Mouse (Mus musculus) adrenal gland, adult 2 months (tissue): Measurements from ENCODE around the gene Cotl1. TPM values are rescaled to one million over a fixed set of nuclear protein-coding genes. Genes with fewer than 3 reads are reported as not detected.
"Not testable (repeated sequence)": the region's sequence is repeated elsewhere in the genome, so short reads cannot be mapped to it uniquely, and the experiment has no call there.

ENCODE experiments used
- DNase-seq: peaks from one replicate; pipeline ENCODE4 v3.0.0; 2021
- long read RNA-seq: library from polyadenylated mRNA; stranded (forward); transcript quantifications from one replicate; pipeline ENCODE4 v2.0.0, GENCODE M21; 2021
- polyA plus RNA-seq: library from polyadenylated mRNA; depleted of rRNA; stranded (reverse); fragments of >200 nt; gene quantifications from 2 replicates; pipeline ENCODE4 v1.2.3, GENCODE M21; 2012; rRNA removed
- total RNA-seq, 2 experiments: library from RNA; stranded (reverse); gene quantifications; 2 replicates each; pipeline ENCODE4 v1.2.3; 2021

Gene Cotl1
- total RNA-seq (10 to 100 TPM; 45.4 to 50.4 TPM), polyA plus RNA-seq (156 TPM in 2 replicates)
- long read RNA-seq, transcript Cotl1-201 (4 exons, 1,596 nt) = major isoform, 26 of 32 reads
- long read RNA-seq, partial matches to known transcripts = 0 of 32 reads
- long read RNA-seq, other reads (novel, unspliced or antisense) = 6 of 32 reads

- DNase-seq = peak; percentile 98
These were observed at the start of gene Cotl1 for GRCm38 (mm10) chr8:119840275-119840808. Gene Cotl1 (minus strand): TSS chr8:119840544.

- DNase-seq = no peak
These were observed 47.7 kb upstream of the Cotl1 start for GRCm38 (mm10) chr8:119888012-119888411.

DNA sequence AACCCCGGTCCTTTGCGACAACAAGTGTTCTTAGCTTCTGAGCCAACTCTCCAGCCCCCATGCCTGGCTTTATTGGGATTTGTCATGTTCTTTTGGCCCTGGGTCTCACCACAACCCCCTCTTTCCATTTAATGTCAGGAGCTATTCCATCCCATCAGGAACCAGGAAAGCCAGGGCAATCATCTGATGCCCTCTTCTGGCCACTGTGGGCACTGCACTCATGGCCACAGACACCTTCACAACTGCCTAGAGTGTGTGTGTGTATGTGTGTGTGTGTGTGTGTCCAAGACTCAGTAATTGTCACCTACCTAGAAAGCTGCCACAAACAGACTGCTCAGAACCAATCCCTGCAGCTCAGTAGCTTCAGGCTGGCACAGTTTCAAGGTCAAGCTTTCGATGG lies 46.8 kb upstream of the Cotl1 start:
- peak; percentile 36 for DNase-seq

DNA sequence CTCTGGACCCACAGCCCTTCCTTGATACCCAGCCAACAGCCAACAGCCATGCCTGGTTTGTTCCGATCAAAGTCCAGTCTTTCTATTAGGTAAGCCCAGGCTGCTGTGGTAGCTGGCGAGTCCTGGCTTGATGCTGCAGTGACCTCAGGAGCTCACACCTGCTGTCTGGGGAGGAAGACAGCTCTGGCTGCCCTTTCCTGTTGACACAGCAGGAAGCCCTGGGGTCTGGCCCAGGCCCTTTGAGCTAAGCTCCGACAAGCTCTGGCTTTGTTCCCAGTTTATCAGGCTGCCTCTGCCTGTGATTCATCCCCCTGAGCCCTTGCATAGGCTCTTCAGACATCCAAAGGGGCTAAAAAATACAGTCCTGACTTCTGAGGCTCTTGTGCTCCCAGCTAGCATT lies 45.3 kb upstream of the Cotl1 start:
- DNase-seq = peak; percentile 87

DNA sequence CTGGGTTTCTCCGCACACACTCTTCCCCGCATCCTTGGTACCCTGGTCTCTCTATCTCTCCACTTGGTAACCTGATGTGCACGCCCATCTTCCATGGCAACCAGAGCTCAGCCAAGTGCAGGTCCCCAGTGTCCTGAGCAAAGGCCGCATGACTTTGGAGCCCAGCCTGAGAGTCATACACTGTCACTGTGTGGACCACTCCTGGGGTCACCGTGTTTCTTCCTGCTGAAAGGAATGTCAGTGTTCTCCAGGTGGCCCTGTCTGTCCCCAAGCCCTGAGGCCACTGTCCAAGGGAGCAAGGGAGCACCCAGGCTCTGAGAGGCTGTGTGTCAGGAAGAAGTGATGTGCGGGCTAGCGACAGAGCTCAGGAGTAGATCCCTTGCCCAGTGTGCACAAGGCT lies 42.9 kb upstream of the Cotl1 start:
- DNase-seq = no peak

DNA sequence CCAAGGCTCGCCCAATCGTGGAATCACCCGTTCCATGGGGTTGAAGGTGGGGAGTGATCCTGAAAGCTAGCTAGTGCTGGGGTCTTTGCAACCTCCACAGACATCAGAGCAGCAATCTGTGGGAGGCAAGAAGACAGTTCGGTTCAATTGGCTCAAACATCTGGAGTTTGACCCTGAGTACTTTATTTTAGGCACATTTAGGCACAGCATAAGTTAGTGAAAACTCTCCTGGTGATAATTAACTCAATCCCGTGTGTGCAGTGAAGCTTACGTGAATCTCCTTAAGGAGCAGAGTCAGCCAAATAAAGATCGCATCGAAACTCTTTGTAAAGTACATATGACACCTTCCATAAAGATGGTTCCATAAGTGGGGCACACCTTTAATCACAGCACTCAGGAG lies 41.6 kb upstream of the Cotl1 start:
- no peak for DNase-seq

GRCm38 (mm10) chr8:119881301-119881700 lies 41.0 kb upstream of the Cotl1 start:
- DNase-seq = no peak

DNA sequence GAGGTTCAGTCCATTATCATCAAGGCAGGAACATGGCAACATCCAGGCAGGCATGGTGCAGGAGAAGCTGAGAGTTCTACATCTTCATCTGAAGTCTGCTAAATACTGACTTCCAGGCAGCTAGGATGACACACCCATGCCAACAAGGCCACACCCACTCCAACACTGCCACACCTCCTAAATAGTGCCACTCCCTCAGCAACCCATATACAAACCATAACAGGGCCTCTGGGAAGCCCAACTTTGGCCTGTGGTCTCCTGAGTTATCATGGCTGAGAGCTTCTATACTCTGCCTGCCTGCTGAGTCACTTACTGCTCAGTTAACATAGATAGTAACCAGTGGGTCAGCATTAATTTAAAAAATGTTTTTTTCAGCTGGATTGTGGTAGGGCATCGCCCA lies 32.8 kb upstream of the Cotl1 start:
- no peak for DNase-seq

DNA sequence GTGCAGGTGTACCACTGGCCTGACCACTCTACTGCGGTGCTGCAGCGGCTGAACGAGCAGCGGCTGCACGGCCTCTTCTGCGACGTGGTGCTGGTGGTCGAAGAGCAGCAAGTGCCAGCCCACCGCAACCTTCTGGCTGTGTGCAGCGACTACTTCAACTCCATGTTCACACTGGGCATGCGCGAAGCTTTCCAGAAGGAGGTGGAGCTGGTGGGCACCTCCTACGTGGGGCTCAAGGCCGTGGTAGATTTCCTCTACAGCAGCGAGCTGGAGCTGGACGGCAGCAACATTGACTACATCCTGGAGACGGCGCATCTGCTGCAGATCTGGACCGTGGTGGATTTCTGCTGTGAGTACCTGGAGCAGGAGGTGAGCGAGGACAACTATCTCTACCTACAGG lies 29.3 kb upstream of the Cotl1 start:
- no peak for DNase-seq

GRCm38 (mm10) chr8:119862749-119863148 lies 22.4 kb upstream of the Cotl1 start:
- no peak for DNase-seq

DNA sequence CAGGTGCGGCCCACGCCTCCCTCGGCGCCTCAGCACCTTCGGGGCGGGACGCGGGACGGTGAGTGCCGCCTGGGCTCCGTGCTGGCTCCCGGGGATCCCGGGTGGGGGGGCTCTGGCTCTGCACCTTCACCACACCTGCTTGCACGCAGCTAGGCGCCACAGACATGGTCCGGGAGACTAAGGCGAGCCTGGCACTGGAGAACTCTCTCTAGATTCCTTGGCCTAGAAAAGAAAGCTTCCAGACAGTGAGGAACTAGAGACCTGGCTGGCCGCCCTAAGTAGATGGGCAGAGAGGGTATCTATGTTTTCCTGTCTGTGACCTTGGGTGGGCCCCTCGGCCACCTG lies 22.0 kb upstream of the Cotl1 start:
- DNase-seq = no peak

DNA sequence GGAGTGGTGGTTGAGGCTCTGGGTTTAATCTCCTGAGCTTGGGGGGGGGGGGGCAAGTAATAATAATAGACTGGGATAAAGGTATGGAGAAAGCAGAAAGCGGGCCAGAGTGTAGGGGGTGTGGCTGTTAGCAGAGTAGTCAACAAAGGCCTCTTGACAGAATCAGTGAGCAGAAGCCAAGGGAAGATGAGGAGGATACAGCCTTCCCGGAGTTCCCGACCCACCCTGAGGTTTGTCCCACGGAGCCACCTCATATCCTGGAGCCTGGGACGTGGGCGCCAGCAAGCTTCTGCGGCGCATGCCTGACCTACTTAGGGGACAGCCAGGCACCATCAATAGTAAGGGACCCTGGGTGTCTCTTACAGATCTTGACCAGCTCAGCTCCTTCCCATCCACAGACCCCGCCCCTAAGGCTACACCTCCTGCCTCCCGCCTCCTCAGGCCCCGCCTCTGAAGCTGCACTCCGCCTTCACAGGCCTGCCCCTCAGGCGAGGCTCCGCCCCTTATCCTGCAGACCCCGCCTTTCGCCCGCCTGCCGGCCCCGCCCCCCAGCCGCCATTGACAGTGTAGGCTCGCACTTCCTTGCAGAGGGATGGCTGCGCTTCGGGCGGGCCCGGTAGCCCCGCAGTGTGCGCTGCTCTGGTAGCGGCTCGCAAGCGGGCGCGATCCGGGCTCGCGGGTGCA lies 21.5 kb upstream of the Cotl1 start, which contains the start of gene Klhl36:
TSS of gene Klhl36 (plus strand) at position 561 of the 684 bp plus-strand sequence.
- DNase-seq = peak; percentile 99

DNA sequence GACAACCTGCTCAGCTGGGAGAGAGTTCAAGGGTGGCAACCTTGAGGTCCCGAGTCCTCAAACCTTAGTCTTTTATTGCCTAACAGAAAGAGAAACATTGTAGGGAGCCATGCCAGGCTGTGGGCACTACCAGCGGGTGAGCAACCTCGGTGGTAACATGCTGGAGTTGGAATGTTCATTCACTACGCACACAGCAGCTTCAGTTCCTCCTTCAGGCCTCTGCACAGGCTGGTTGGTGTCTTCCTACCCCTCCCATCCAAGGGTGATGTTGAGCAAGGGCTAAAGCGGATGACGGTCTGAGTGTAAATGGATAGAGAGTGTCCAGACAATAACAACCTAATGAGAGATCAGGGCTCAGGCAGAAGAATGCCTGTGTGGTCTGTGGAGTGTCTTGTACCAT lies 17.4 kb upstream of the Cotl1 start:
- DNase-seq = peak; percentile 29

GRCm38 (mm10) chr8:119855656-119856055 lies 15.3 kb upstream of the Cotl1 start:
- DNase-seq = peak; percentile 46

DNA sequence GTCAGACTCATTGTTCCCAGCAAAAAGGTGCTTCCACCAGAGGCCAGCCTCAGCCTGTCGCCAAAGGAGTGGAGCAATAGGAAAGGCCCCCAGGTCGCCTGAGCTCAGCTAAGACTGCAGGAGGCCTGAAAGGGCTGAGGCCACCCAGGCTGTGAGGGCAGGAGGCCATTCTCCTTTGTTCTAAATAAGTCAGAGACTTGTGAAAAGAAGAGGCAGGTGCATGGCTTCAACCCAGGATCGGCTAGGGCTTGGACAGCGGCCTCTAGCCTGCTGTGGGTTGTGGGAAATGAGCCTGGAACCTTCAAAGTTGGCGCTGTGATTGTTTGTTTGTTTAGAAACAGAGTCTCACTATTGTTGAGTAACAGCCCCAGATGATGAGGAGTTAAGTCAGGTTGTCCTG lies 13.7 kb upstream of the Cotl1 start:
- no peak for DNase-seq

DNA sequence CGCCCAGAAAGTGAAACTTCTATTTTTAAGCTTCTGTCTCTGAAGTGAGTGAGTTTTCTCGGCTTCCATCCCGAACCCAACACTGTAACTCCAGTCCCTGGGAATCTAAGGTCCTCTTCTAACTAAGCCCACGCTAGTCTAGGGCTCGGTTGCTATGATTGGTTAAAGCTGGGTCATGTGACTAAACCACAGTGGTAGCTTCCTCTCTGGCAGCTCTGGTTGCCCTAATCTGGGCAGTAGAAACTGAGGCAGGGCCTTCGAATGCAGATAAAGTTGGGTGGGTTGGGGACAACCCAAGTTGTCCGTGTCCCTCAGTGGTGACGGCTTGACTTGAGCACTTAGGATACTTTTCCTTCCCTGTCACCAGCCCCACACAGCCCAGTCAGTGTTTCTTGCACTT lies 13.2 kb upstream of the Cotl1 start:
- no peak for DNase-seq

GRCm38 (mm10) chr8:119847232-119847922 lies 7.0 kb upstream of the Cotl1 start:
- no peak for DNase-seq

DNA sequence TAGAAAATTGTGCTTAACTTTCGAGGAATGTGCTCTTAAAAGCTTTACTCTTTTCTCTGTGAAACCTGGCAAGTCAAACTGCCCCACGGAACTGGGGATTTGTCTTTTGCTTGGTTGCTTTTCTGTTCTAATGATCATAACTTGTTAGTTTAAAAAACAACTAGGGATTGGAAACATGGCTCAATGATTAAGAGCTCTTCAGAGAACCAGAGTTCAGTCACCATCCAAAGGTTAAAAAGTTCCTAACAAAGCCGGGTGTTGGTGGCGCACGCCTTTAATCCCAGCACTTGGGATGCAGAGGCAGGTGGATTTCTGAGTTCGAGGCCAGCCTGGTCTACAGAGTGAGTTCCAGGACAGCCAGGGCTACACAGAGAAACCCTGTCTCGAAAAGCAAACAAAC lies 5.4 kb upstream of the Cotl1 start:
- DNase-seq = not testable (repeated sequence)

GRCm38 (mm10) chr8:119844577-119844976 lies 4.2 kb upstream of the Cotl1 start:
- DNase-seq = no peak

DNA sequence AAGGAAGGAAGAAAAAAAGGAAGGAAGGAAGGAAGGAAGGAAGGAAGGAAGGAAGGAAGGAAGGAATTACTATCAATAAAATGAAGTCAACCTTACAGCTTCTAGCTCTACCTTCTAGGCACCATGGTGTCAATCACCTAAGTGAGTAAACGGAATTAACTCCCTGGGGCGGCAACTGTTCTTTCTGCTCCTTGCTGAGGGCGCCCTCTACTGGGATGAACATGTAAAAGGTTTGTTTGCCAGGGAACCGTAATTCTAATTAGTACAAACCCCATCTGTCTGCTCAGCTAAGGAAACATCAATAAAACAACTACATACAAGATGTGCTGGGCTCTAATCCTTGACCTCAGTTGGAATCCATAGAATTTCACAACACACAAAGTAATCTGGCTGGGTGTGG lies 3.1 kb upstream of the Cotl1 start:
- peak; percentile 71 for DNase-seq

DNA sequence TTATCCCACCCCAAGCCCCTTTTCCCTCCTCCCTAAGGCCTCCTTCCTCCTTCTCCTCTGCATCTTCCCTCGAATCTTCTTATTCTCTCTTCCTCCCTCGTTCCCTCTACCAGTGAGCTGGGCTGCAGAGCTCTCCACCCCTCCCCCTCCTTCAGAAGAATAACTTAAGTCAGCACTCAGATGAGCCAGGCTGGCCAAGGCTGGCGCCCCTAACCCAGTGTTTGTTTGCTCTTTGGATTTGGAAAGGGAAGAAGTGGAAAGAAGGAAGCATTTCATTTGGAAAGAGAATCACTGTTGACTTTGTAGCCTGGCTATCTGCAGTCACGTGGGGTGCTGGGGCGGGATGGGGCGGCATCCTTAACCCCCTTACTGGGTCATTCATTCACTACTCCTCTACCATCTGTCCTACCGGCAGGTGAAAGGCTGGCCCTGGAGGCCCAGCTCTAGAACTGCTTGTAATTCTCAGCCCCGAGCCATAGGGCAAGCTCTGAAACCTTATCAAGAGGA lies 614 bp upstream of the Cotl1 start:
- no peak for DNase-seq

- no peak for DNase-seq
These were observed 824 bp downstream of the Cotl1 start for GRCm38 (mm10) chr8:119839419-119840021.

- DNase-seq = no peak
These were observed 1.4 kb downstream of the Cotl1 start for GRCm38 (mm10) chr8:119838983-119839340.
